Mouse (Mus musculus) E14TG2a.4 (cell line): ENCODE measurements at regions not wholly inside any gene's neighbourhood (a gene's known extent, or its start where the extent isn't known, plus 50 kb on each side); places are given as distances from the start of the nearest gene placed in this dataset.

Experiments
- CTCF ChIP-seq: conservative IDR thresholded peaks from 2 replicates; pipeline ENCODE4 v1.5.1; 2014; ENCODE audit warnings: low read length
- POU5F1 ChIP-seq: IDR thresholded peaks from 2 replicates; pipeline ENCODE4 v1.6.1; 2014; ENCODE audit warnings: low read length, borderline replicate concordance

- TF ChIP-seq CTCF (no peak), POU5F1 (no peak)
Measured at GRCm38 (mm10) chr3:155777025-155777424, 683.8 kb downstream of the Lrriq3 start.
